Mouse (Mus musculus): ENCODE results near the gene Runx1.

Runx1 gene

GRCm38 (mm10) chr16:92592207-92592606 lies 233.7 kb downstream of the Runx1 start:
- in situ Hi-C loops (cut with MboI; ENCODE audit: unreplicated experiment in 2 of 2) = no loop called here

DNA sequence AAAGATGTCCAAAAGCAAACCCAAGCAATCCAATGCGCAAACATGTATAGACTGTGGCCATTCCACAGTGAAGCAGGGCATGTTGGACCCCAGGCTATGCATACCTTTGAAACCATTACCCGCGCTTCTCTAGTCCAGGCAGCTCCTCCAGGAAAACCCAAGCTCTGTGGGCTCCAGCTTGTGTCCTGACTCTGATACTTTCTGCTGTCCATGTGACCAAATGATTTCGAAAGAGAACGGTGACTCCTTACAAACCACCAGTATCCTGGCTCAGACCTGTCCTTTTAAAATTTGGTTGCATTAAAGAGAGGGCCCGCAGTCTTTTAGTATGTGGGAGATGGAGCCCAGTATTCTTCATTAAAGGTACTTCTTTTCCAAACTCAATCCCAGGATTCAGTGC lies 234.2 kb downstream of the Runx1 start:
- in situ Hi-C loops (cut with MboI; ENCODE audit: unreplicated experiment in 2 of 2) = no loop called here

- in situ Hi-C loops (cut with MboI; ENCODE audit: unreplicated experiment in 2 of 2) = no loop called here
Measured at GRCm38 (mm10) chr16:92587836-92588235, 238.1 kb downstream of the Runx1 start.

DNA sequence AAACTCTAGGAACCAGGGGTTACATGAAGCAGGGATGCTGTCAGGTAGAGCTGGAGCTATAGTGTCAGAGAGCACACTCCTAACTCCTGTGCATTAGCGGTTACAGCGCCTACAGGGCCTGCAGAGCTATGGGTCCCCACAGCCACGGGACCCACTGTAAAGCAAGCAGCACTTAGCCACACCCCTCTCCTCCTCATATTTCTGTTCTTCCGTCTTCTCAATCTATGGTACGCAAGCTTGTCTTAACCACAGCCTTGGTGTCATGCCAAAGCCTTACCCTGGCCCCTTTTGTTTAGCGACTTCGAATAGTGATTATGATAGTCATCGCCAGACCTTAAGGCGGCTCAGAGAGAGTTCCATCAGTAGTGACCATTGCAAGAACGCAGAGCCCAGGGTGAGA lies 244.2 kb downstream of the Runx1 start:
- in situ Hi-C loops (cut with MboI; ENCODE audit: unreplicated experiment in 2 of 2) = no loop called here

GRCm38 (mm10) chr16:92580981-92581380 lies 245.0 kb downstream of the Runx1 start:
- in situ Hi-C loops (cut with MboI; ENCODE audit: unreplicated experiment in 2 of 2) = no loop called here

- in situ Hi-C loops (cut with MboI; ENCODE audit: unreplicated experiment in 2 of 2) = no loop called here
Measured at GRCm38 (mm10) chr16:92578915-92579653, 246.9 kb downstream of the Runx1 start.

GRCm38 (mm10) chr16:92577381-92577780 lies 248.6 kb downstream of the Runx1 start:
- in situ Hi-C loops (cut with MboI; ENCODE audit: unreplicated experiment in 2 of 2) = no loop called here

DNA sequence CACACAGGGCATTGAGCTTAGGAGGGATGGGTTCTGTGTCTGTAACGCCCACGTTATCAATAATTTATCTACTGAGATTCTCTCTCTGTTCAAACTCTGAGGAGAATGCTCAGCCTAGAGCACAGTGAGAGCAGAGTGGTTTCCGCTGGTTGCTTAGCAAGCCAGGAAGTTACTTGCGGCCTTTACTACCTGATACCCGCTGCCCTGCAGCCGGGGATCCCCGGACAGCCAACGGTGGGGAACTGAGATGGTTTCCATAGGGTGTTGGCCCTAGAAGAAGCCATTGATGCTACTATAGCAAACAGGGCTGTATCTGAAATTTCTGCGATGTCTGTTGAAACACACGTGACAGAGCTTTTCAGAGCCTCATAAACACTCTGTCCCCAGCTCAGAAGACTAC lies 250.2 kb downstream of the Runx1 start:
- in situ Hi-C loops (cut with MboI; ENCODE audit: unreplicated experiment in 2 of 2) = no loop called here

DNA sequence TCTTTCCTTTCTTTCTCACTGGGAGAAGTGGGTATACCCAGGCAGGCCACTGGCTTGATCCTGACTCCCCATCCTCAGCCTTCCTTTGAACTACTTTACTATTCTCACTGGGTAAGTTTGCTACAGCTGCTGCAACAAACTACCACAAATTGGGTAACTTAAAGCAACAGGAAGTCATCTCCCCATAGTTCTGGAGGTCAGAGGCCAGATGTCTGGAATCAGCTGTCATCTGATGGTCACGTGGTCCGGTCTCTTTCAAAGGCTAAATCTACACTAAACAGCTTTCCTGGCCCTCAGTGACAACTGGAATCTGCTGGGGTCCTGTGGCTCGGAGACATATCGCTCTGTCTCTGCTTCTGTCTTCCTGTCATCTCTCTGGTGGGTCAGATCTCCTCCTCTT lies 252.8 kb downstream of the Runx1 start:
- in situ Hi-C loops (cut with MboI; ENCODE audit: unreplicated experiment in 2 of 2) = no loop called here

DNA sequence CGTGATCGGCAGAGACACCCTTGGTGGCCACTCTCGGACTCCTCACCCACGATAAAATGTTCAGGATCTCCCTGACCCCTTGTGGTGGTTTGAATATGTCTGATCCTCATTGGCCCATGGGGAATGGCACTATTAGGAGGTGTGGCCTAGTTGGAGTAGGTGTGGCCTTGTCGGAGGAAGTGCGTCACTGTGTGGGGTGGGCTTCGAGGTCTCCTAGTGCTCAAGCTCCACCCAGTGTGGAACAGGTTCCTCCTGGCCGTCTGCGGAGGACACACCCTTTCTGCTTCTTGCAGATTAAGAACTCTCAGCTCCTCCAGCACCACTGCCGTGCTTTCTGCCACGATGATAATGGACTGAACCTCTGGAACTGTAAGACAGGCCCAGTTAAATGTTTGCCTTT lies 254.7 kb downstream of the Runx1 start:
- in situ Hi-C loops (cut with MboI; ENCODE audit: unreplicated experiment in 2 of 2) = no loop called here

- in situ Hi-C loops (cut with MboI; ENCODE audit: unreplicated experiment in 2 of 2) = loop anchor here (5.0 to 10.0 kb wide), 6 partner anchors 131 to 886 kb away; partner anchors contain the start of gene Runx1 (in 2 of the 2)
Measured at GRCm38 (mm10) chr16:92566146-92566545, 259.8 kb downstream of the Runx1 start.

DNA sequence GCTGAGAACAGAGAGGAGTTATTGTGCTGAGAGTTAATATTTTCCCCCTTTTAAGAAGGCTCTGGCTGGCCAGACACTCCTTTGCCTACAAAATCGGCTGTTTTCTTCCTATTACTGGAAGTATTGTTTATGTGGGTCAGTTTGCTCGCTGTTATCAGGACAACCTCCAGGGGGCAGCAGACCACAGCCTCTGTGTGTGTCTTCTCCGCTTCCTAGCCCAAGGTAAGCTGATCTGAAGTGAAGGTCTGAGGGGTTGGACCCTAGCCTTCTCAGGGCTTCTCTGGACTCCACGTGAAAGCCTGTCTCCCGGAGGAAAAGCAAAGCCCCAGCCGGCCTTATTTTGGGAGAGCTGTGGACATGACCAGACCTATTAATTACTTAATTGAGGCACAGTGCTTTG lies 260.2 kb downstream of the Runx1 start:
- in situ Hi-C loops (cut with MboI; ENCODE audit: unreplicated experiment in 2 of 2) = loop anchor here (5.0 to 10.0 kb wide), 6 partner anchors 132 to 887 kb away; partner anchors contain the start of gene Runx1 (in 2 of the 2)

- in situ Hi-C loops (cut with MboI; ENCODE audit: unreplicated experiment in 2 of 2) = loop anchor here (5.0 to 10.0 kb wide), 6 partner anchors 132 to 887 kb away; partner anchors contain the start of gene Runx1 (in 2 of the 2)
Measured at GRCm38 (mm10) chr16:92565291-92565690, 260.7 kb downstream of the Runx1 start.

DNA sequence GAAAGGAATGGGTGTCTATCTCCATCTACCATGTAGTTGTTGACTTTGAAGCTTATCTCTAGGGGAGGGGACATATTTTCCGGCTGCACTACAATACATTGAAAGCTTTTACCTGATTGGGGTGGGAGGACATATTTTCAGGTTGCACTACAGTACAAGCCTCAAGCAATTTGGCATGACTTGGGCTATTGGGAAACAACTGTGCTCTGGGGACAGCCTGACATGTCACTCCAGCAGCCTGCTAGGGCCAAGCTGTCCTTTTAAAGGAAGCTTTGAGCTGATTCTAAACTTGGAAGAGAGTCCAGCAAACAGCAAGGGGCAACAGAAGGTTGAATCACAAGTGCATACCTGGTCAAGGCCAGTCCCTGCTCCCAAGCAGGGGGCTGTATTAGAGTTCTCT lies 270.9 kb downstream of the Runx1 start:
- in situ Hi-C loops (cut with MboI; ENCODE audit: unreplicated experiment in 2 of 2) = no loop called here

DNA sequence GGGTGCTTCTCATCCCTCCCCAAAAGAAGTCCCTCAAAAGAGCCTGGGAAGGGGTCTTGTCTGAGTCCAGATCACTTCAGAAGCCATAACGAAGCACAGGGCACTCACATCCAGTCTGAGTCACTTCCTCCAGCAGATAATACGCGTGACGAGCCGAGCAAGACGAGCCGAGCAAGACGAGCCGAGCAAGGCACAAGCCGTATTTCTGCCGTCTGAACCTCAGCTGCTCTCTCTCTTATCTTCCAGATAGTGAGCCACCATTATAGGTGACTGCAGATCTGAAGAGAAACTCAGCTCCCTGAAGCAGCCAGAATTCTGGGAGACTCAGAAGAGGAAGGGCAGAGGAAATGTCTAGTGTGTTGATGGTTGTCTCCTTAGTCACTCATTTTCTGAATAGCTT lies 273.1 kb downstream of the Runx1 start:
- in situ Hi-C loops (cut with MboI; ENCODE audit: unreplicated experiment in 2 of 2) = loop anchor here in 1 of 2 experiments (5.0 kb wide), 1 partner anchor 759 kb away; no protein-coding TSS in a partner anchor

DNA sequence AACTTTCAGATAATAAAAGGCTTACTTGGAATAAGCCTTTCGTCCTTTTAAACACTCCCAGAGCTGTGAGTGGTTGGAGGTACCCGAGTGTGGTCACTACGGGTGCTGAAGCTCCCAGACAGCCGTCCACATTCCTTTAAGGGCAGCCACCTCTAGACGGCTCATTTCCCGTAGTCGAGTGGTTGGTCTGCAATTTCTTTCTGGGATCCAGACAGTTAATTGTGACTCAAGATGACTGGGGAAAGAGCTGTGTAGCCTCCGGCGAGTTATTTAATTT lies 273.9 kb downstream of the Runx1 start:
- in situ Hi-C loops (cut with MboI; ENCODE audit: unreplicated experiment in 2 of 2) = loop anchor here in 1 of 2 experiments (5.0 kb wide), 1 partner anchor 760 kb away; no protein-coding TSS in a partner anchor

All from v-Abl transformed pro-B cells (cell line).